Mouse (Mus musculus) B cell, adult 2 months (primary cell): ENCODE results near the gene Gm826.

Experiments
- DNase-seq, 2 experiments: peaks; one replicate each; pipeline ENCODE4 v3.0.0; 2022

Gene Gm826

GRCm38 (mm10) chr2:160353581-160353980 is 19.6 kb upstream of the Gm826 start:
- no peak for DNase-seq

- DNase-seq: no peak
Observed at GRCm38 (mm10) chr2:160351038-160351574, 17.1 kb upstream of the Gm826 start.

GRCm38 (mm10) chr2:160349578-160349977 is 15.6 kb upstream of the Gm826 start:
- DNase-seq: no peak

- no peak for DNase-seq
Observed at GRCm38 (mm10) chr2:160348796-160349195, 14.8 kb upstream of the Gm826 start.

- no peak for DNase-seq
Observed at GRCm38 (mm10) chr2:160348072-160348604, 14.2 kb upstream of the Gm826 start.

- DNase-seq: no peak
Observed at GRCm38 (mm10) chr2:160345644-160346043, 11.7 kb upstream of the Gm826 start.

- DNase-seq: no peak
Observed at GRCm38 (mm10) chr2:160340121-160340520, 6.2 kb upstream of the Gm826 start.

- DNase-seq: no peak
Observed at GRCm38 (mm10) chr2:160339595-160339994, 5.6 kb upstream of the Gm826 start.

GRCm38 (mm10) chr2:160336053-160336452 is 2.1 kb upstream of the Gm826 start:
- DNase-seq: no peak

GRCm38 (mm10) chr2:160335043-160335442 is 1.1 kb upstream of the Gm826 start:
- no peak for DNase-seq

- no peak for DNase-seq
Observed at GRCm38 (mm10) chr2:160332516-160333325, 1.2 kb downstream of the Gm826 start.

GRCm38 (mm10) chr2:160328886-160329285 is 5.1 kb downstream of the Gm826 start:
- no peak for DNase-seq

GRCm38 (mm10) chr2:160327716-160328115 is 6.2 kb downstream of the Gm826 start:
- no peak for DNase-seq

- DNase-seq: no peak
Observed at GRCm38 (mm10) chr2:160327167-160327566, 6.8 kb downstream of the Gm826 start.

GRCm38 (mm10) chr2:160325105-160325644 is 8.8 kb downstream of the Gm826 start:
- no peak for DNase-seq

GRCm38 (mm10) chr2:160321829-160322228 is 12.1 kb downstream of the Gm826 start:
- DNase-seq: no peak

GRCm38 (mm10) chr2:160318255-160318654 is 15.7 kb downstream of the Gm826 start:
- no peak for DNase-seq

GRCm38 (mm10) chr2:160313595-160314007 is 20.4 kb downstream of the Gm826 start:
- no peak for DNase-seq

GRCm38 (mm10) chr2:160305070-160305469 is 28.9 kb downstream of the Gm826 start:
- DNase-seq: no peak

GRCm38 (mm10) chr2:160303992-160304391 is 30.0 kb downstream of the Gm826 start:
- no peak for DNase-seq

GRCm38 (mm10) chr2:160302013-160302412 is 31.9 kb downstream of the Gm826 start:
- no peak for DNase-seq

- no peak for DNase-seq
Observed at GRCm38 (mm10) chr2:160298586-160298985, 35.4 kb downstream of the Gm826 start.

GRCm38 (mm10) chr2:160288538-160289151 is 45.3 kb downstream of the Gm826 start:
- DNase-seq: no peak
